Mouse (Mus musculus) kidney, adult 2 months (tissue): ENCODE results near the gene Tanc1.

Experiments
- CTCF ChIP-seq: fragments of 200-500 bp; conservative IDR thresholded peaks from 2 replicates; pipeline ENCODE4 v1.5.1; 2011; ENCODE audit warnings: low read depth, mild to moderate bottlenecking, control low read depth, low read length, moderate library complexity, mixed read lengths; ENCODE audit not compliant: insufficient read depth, insufficient read length
- POLR2A ChIP-seq: fragments of 200-500 bp; IDR thresholded peaks from one replicate; pipeline ENCODE4 v1.6.1; 2011; ENCODE audit warnings: low read depth, low read length, control low read depth

DNA sequence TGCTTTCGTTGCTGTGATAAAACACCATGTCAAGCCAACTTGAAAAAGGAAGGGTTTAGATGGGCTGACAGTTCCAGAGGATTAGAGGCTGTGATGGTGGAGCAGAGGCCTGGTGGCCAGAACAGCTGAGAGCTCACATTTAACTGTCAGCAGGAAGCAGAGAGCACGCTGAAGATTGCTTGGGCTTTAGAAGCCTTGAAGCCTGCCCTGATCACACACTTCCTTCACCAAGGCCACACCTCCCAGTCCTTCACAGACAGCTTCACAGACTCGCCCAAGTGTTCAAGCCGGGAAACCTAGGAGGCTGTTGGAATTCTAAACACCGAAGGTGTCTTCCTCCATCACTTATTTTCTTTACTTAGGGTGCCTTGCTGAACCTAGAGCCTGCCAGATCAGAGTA lies 12.0 kb downstream of the Tanc1 start:
- TF ChIP-seq CTCF = no peak
- TF ChIP-seq POLR2A = no peak
